Mouse (Mus musculus) MEL-GATA-1-ER (cell line): ENCODE results near the gene Cryzl2.

Source experiments
- DNase-seq: peaks from one replicate; pipeline ENCODE4 v3.0.0-alpha.2; 2012; ENCODE audit warnings: low read depth; ENCODE audit errors: extremely low read depth

The Cryzl2 gene

GRCm38 (mm10) chr1:157472716-157473115, 14.3 kb downstream of the Cryzl2 start:
- DNase-seq, result no peak

GRCm38 (mm10) chr1:157474865-157475264, 16.5 kb downstream of the Cryzl2 start:
- DNase-seq, result no peak

GRCm38 (mm10) chr1:157476231-157476630, 17.9 kb downstream of the Cryzl2 start:
- DNase-seq, result no peak

- peak; percentile 32 for DNase-seq
These were observed 21.7 kb downstream of the Cryzl2 start for GRCm38 (mm10) chr1:157480090-157480489.

- DNase-seq, result no peak
These were observed 22.5 kb downstream of the Cryzl2 start for GRCm38 (mm10) chr1:157480901-157481300.

- DNase-seq, result no peak
These were observed 23.3 kb downstream of the Cryzl2 start for GRCm38 (mm10) chr1:157481666-157482065.

- DNase-seq, result no peak
These were observed 25.8 kb downstream of the Cryzl2 start for GRCm38 (mm10) chr1:157484161-157484560.

GRCm38 (mm10) chr1:157500657-157501056, 42.3 kb downstream of the Cryzl2 start:
- DNase-seq, result no peak

GRCm38 (mm10) chr1:157501352-157501945, 43.1 kb downstream of the Cryzl2 start:
- no peak for DNase-seq

- no peak for DNase-seq
These were observed 44.7 kb downstream of the Cryzl2 start for GRCm38 (mm10) chr1:157503071-157503470.

- DNase-seq, result no peak
These were observed 48.1 kb downstream of the Cryzl2 start, which contains the start of gene Sec16b for GRCm38 (mm10) chr1:157506522-157506921. TSS of gene Sec16b (plus strand) at chr1:157506728.

GRCm38 (mm10) chr1:157506995-157507595, 48.7 kb downstream of the Cryzl2 start:
- no peak for DNase-seq

- no peak for DNase-seq
These were observed 49.4 kb downstream of the Cryzl2 start for GRCm38 (mm10) chr1:157507814-157508213.

- DNase-seq, result no peak
These were observed 54.5 kb downstream of the Cryzl2 start for GRCm38 (mm10) chr1:157512690-157513448.

- DNase-seq, result no peak
These were observed 55.2 kb downstream of the Cryzl2 start for GRCm38 (mm10) chr1:157513559-157513958.

GRCm38 (mm10) chr1:157514298-157514697, 55.9 kb downstream of the Cryzl2 start:
- no peak for DNase-seq

GRCm38 (mm10) chr1:157516838-157517808, 58.7 kb downstream of the Cryzl2 start:
- no peak for DNase-seq

GRCm38 (mm10) chr1:157518111-157518523, 59.7 kb downstream of the Cryzl2 start:
- DNase-seq, result peak; percentile 14

GRCm38 (mm10) chr1:157519396-157519795, 61.0 kb downstream of the Cryzl2 start:
- no peak for DNase-seq

GRCm38 (mm10) chr1:157522322-157522721, 63.9 kb downstream of the Cryzl2 start:
- DNase-seq, result no peak

- no peak for DNase-seq
These were observed 66.4 kb downstream of the Cryzl2 start for GRCm38 (mm10) chr1:157524775-157525174.
